Mouse (Mus musculus) cerebellum, adult 2 months (tissue): ENCODE measurements around the gene Atxn7l1.

ENCODE experiments used
- CTCF ChIP-seq: fragments of 200-500 bp; IDR thresholded peaks from 2 replicates; pipeline ENCODE4 v1.5.1; 2011; ENCODE audit warnings: low read depth, mild to moderate bottlenecking, control low read depth, low read length, moderate library complexity, borderline replicate concordance; ENCODE audit not compliant: insufficient read depth
- POLR2A ChIP-seq: fragments of 200-500 bp; IDR thresholded peaks from 2 replicates; pipeline ENCODE4 v1.6.1; 2011; ENCODE audit warnings: low read length, control low read depth, borderline replicate concordance; ENCODE audit not compliant: insufficient read depth

- TF ChIP-seq CTCF (no peak), POLR2A (no peak)
Observed at GRCm38 (mm10) chr12:33271865-33272264, 124.4 kb downstream of the Atxn7l1 start.
